Comparison of ENCODE assay signal across 33 mouse cellular contexts in genomic region chr7:127096456-127096855, GRCm38 (mm10). TPM values are rescaled to one million over a fixed set of nuclear protein-coding genes. Genes with fewer than 3 reads are reported as not detected.
"Had no signal": no experiment of that assay in that cellular context is flagged by ENCODE, and none has a peak within 500 bp of the region (broad histone marks: within the 10 kb centered on the region; RNA-seq: fewer than 3 reads in every experiment).

No protein-coding gene starts in this region.

- H3K36me3 ChIP-seq: heart, embryonic 13.5 days; heart, embryonic 15.5 days; hindbrain, embryonic 13.5 days; hindbrain, embryonic 15.5 days; kidney, embryonic 15.5 days; limb, embryonic 13.5 days; limb, embryonic 15.5 days had no signal

- H3K27me3 ChIP-seq: heart, embryonic 13.5 days; heart, embryonic 15.5 days; hindbrain, embryonic 13.5 days; hindbrain, embryonic 15.5 days; kidney, embryonic 15.5 days; limb, embryonic 13.5 days; limb, embryonic 15.5 days; liver, embryonic 12.5 days had no signal

- H3K9me3 ChIP-seq: heart, embryonic 13.5 days; heart, embryonic 15.5 days; hindbrain, embryonic 13.5 days; hindbrain, embryonic 15.5 days; kidney, embryonic 15.5 days; limb, embryonic 13.5 days; limb, embryonic 15.5 days; liver, embryonic 12.5 days had no signal

- ATAC-seq: hindbrain, postnatal 0 days; intestine, embryonic 16.5 days; liver, embryonic 12.5 days had no signal

- H3K4me2 ChIP-seq: heart, embryonic 11.5 days; heart, embryonic 13.5 days; heart, embryonic 15.5 days; hindbrain, embryonic 13.5 days; hindbrain, embryonic 15.5 days; kidney, embryonic 15.5 days; limb, embryonic 13.5 days; limb, embryonic 15.5 days; liver, embryonic 12.5 days had no signal

- H3K27ac ChIP-seq: gastrocnemius, adult 2 months; heart, embryonic 13.5 days; heart, embryonic 15.5 days; hindbrain, embryonic 13.5 days; hindbrain, embryonic 15.5 days; hindbrain, postnatal 0 days; kidney, embryonic 15.5 days; kidney, postnatal 0 days; limb, embryonic 13.5 days; limb, embryonic 15.5 days; liver, embryonic 12.5 days; liver, embryonic 14.5 days had no signal

- H3K9ac ChIP-seq: heart, embryonic 13.5 days; heart, embryonic 15.5 days; hindbrain, embryonic 13.5 days; hindbrain, embryonic 15.5 days; kidney, embryonic 15.5 days; limb, embryonic 13.5 days; limb, embryonic 15.5 days; liver, embryonic 12.5 days; liver, embryonic 14.5 days had no signal

- H3K4me1 ChIP-seq: heart, embryonic 13.5 days; heart, embryonic 15.5 days; hindbrain, embryonic 13.5 days; hindbrain, embryonic 15.5 days had no signal

- DNase-seq: gastrocnemius, adult 2 months; gastrocnemius, postnatal 10 days; gastrocnemius, postnatal 25 days; heart, adult 18-20 months; heart, postnatal 14 days; heart, postnatal 36 days; kidney, adult 11 months; kidney, adult 2 months; kidney, adult 9 months; kidney, postnatal 14 days; kidney, postnatal 36 days; left cerebral cortex, postnatal 4 days had no signal

- H3K4me3 ChIP-seq: gastrocnemius, adult 2 months; heart, embryonic 13.5 days; heart, embryonic 15.5 days; hindbrain, embryonic 13.5 days; hindbrain, embryonic 15.5 days; kidney, embryonic 15.5 days; limb, embryonic 13.5 days; limb, embryonic 15.5 days; liver, embryonic 12.5 days had no signal

RNA-seq across cellular contexts. Expression of gene Zg16, which starts 9.3 kb away (rescaled TPM):
- total RNA-seq: gastrocnemius, adult 2 months; gastrocnemius, postnatal 10 days; gastrocnemius, postnatal 25 days; heart, adult 18-20 months; heart, postnatal 14 days; heart, postnatal 36 days; hindbrain, postnatal 0 days; layer of hippocampus, adult 18-20 months; layer of hippocampus, postnatal 10 days; layer of hippocampus, postnatal 25 days; left cerebral cortex, adult 18-20 months; left cerebral cortex, postnatal 25 days; left cerebral cortex, postnatal 4 days had no signal
- polyA plus RNA-seq: heart, embryonic 11.5 days; heart, embryonic 13.5 days; heart, embryonic 15.5 days; heart, postnatal 0 days; hindbrain, embryonic 11.5 days; hindbrain, embryonic 13.5 days; hindbrain, embryonic 15.5 days; hindbrain, postnatal 0 days; kidney, adult 2 months; kidney, embryonic 15.5 days; kidney, postnatal 0 days; limb, embryonic 11.5 days; limb, embryonic 13.5 days; limb, embryonic 15.5 days; liver, embryonic 12.5 days had no signal

RNA-seq across cellular contexts. Expression of gene Qprt, which starts 25.6 kb away (rescaled TPM):
- total RNA-seq: heart, postnatal 14 days; heart, postnatal 36 days had no signal
